Mouse (Mus musculus): ENCODE data around the gene Wdr66. TPM values are rescaled to one million over a fixed set of nuclear protein-coding genes. Genes with fewer than 3 reads are reported as not detected.
"Not testable (repeated sequence)": the region's sequence is repeated elsewhere in the genome, so short reads cannot be mapped to it uniquely, and the experiment has no call there.

Wdr66 gene
- 2.4 and 2.8 TPM in 2 replicates for total RNA-seq (2014; rRNA removed)
- polyA plus RNA-seq (2015; fragmentation: Nextera tagmentation; extraction: Ambion mirVana), result 0.69 and 1.4 TPM in 2 replicates

DNA sequence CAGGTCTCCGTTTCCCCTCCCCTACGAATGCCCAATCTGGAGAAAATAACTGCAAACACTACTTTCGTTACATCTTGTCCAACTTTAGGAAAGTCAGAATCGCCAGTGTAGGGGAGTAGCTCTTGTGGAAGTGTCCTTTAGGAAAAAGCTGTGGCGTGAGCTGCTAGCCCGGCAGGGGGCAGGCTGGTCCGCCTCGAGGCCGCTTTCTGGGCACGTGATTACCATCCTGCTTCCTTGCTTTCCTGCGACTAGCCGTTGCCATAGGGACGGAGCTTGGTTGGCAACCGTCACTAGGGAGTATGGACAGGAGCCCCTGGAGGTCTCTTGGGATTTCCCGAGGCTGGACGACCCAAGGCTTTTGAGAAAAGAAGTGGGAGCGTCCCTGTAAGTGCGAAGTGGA is at the start of gene Wdr66:
Gene Wdr66, plus strand, starts transcription at position 269 of the 400 bp plus-strand sequence.
- WGBS, result 1% methylated on average over 18 of the region's 18 CpGs

DNA sequence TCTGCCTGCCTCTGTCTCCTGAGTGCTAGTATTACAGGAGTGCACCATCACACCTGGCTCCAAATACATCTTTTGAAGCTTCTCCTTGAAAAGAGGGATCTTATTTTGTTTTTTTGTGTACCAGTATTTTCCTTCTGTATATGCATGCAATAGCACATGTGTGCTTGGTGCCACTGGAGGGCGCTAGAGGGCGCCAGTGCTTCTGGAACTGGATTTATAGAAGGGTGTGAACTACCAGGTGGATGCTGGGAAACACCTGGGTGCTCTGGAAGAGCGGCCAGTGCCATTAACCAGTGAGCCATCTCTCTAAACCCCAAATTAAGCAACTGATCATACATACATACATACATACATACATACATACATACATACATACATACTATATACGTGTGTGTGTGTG is 49.1 kb upstream of the Wdr66 start:
- not testable (repeated sequence) for H3K36me3 ChIP-seq (ENCODE audit: insufficient read depth, low read length); H3K4me3 ChIP-seq (ENCODE audit: low read length); H3K9me3 ChIP-seq (ENCODE audit: low read length); DNase-seq (ENCODE audit: low spot score); H3K27ac ChIP-seq; H3K9ac ChIP-seq (replicated peaks; ENCODE audit: low read length); H3K4me2 ChIP-seq (ENCODE audit: low read depth, low read length); H3K4me1 ChIP-seq (ENCODE audit: insufficient read depth, low read length); H3K27me3 ChIP-seq (ENCODE audit: insufficient read depth, low read length); ATAC-seq
- 41% methylated on average over 4 of the region's 4 CpGs for WGBS

More for the DNA sequence above, at the start of gene Wdr66:
- TF ChIP-seq CTCF (IDR thresholded peaks at IDR 0.05; ENCODE audit: low read depth), result peak; percentile 95
- Histone ChIP-seq H3K4me1 (ENCODE audit: insufficient read depth, low read length) (no peaks in the 10 kb centered on the region), H3K36me3 (ENCODE audit: insufficient read depth, low read length) (no peaks in the 10 kb centered on the region), H3K4me3 (ENCODE audit: low read length) (peak within 1 kb of the TSS; percentile 31), H3K27ac (no peak within 1 kb of the TSS), H3K9ac (replicated peaks; ENCODE audit: low read length) (no peak within 1 kb of the TSS), H3K4me2 (ENCODE audit: low read depth, low read length) (peak within 1 kb of the TSS; percentile 69), H3K27me3 (ENCODE audit: insufficient read depth, low read length) (no peaks in the 10 kb centered on the region), H3K9me3 (ENCODE audit: low read length) (no peaks in the 10 kb centered on the region)
- ATAC-seq (peak; percentile 94), DNase-seq (ENCODE audit: low spot score) (peak; percentile 97)

DNA sequence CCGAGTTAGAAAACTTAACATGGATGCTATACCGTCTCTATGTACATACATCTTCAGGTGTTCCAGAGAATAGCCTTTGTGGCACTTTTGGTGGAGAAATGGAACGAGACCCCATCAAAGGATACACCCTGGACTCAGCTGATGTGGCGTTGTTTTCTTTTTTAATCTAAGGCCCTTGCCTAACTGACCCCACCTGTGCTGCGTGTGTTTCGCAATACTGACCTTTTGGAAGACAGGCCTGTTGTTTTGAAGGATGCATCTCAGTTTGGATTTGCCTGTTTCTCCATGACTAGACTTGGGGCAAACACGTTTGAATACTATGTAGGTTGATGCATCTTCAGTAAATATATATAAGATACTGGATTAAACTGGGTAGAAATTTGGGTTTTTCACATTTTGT is 48.3 kb upstream of the Wdr66 start:
- not testable (repeated sequence) for H3K36me3 ChIP-seq (ENCODE audit: insufficient read depth, low read length); H3K9me3 ChIP-seq (ENCODE audit: low read length); DNase-seq (ENCODE audit: low spot score); H3K27ac ChIP-seq; H3K27me3 ChIP-seq (ENCODE audit: insufficient read depth, low read length); H3K4me2 ChIP-seq (ENCODE audit: low read depth, low read length); H3K9ac ChIP-seq (replicated peaks; ENCODE audit: low read length); H3K4me1 ChIP-seq (ENCODE audit: insufficient read depth, low read length); H3K4me3 ChIP-seq (ENCODE audit: low read length); ATAC-seq
- 92% methylated on average over 7 of the region's 7 CpGs for WGBS

DNA sequence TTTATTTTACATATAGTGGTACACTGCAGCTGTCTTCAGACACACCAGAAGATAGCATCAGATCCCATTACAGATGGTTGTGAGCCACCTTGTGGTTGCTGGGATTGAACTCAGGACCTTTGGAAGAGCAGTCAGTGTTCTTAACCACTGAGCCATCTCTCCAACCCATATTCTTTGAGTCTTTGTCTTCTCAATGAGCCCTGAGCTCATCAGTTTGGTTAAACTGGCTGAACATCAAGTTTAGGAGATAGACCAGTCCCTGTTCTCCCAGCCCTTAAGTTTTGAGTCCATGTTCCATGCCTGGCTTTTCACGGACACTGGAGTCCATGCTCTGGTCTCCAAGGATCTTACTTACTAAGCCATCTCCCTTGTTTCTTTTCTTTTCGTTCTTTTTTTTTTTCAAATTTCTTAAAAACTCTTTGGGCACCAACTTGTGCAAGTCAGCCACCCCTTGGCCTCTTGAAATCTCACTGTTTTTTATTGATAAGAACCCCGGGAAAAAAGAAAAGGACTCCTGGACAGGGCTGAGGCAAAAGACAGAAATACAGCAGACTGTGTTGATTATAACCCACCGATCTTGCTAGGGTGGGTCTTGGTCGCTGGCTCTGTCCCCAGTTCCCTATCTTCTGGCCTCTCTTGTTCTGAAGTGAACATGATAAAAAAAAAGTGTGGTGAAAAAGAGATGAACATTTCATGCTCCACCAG is 29.4 kb upstream of the Wdr66 start:
- not testable (repeated sequence) for H3K27me3 ChIP-seq (ENCODE audit: insufficient read depth, low read length); ATAC-seq; H3K9me3 ChIP-seq (ENCODE audit: low read length); H3K27ac ChIP-seq; H3K4me2 ChIP-seq (ENCODE audit: low read depth, low read length); H3K4me1 ChIP-seq (ENCODE audit: insufficient read depth, low read length); H3K4me3 ChIP-seq (ENCODE audit: low read length); DNase-seq (ENCODE audit: low spot score); H3K9ac ChIP-seq (replicated peaks; ENCODE audit: low read length); H3K36me3 ChIP-seq (ENCODE audit: insufficient read depth, low read length)
- 88% methylated on average over 3 of the region's 5 CpGs for WGBS

DNA sequence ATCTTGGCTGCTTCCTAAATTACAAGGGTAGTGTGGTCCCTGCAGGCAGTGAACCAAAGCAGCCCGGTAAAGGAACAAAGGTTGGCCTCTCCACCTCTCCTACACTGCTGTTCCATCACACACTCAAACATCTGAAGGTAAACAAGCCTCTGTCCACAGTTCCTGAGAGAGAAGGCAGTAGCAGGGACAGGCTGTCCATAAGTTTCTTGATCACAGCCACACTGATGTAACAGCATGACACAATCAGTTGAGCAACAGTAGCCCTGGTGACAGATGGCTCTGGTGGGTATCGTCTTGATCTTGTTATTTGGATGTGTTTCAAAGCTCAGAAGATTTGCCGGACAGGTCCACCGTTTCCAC is 28.9 kb upstream of the Wdr66 start:
- 59% methylated on average over 4 of the region's 4 CpGs for WGBS
- Histone ChIP-seq H3K9ac (replicated peaks; ENCODE audit: low read length) (no peak overlapping the region), H3K9me3 (ENCODE audit: low read length) (no peaks in the 10 kb centered on the region), H3K4me1 (ENCODE audit: insufficient read depth, low read length) (no peaks in the 10 kb centered on the region), H3K27ac (no peak overlapping the region), H3K4me2 (ENCODE audit: low read depth, low read length) (no peak overlapping the region), H3K4me3 (ENCODE audit: low read length) (no peak overlapping the region), H3K36me3 (ENCODE audit: insufficient read depth, low read length) (no peaks in the 10 kb centered on the region), H3K27me3 (ENCODE audit: insufficient read depth, low read length) (no peaks in the 10 kb centered on the region)
- ATAC-seq (0 out of 2 replicates have a peak, but pooled peaks have one; percentile 38), DNase-seq (ENCODE audit: low spot score) (peak; percentile 23)
- no peak for TF ChIP-seq CTCF (IDR thresholded peaks at IDR 0.05; ENCODE audit: low read depth)

DNA sequence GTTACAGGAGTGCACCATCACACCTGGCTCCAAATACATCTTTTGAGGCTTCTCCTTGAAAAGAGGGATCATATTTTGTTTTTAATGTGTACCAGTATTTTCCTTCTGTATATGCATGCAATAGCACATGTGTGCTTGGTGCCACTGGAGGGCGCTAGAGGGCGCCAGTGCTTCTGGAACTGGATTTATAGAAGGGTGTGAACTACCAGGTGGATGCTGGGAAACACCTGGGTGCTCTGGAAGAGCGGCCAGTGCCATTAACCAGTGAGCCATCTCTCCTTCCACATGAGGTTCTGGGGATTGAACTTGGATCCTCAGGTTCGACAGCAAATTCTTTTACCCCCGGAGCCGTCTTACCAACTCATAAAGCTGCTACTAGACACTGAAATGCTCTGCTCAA is 28.0 kb upstream of the Wdr66 start:
- not testable (repeated sequence) for H3K4me3 ChIP-seq (ENCODE audit: low read length); ATAC-seq; H3K27me3 ChIP-seq (ENCODE audit: insufficient read depth, low read length); H3K4me2 ChIP-seq (ENCODE audit: low read depth, low read length); DNase-seq (ENCODE audit: low spot score); H3K27ac ChIP-seq; H3K9me3 ChIP-seq (ENCODE audit: low read length); H3K9ac ChIP-seq (replicated peaks; ENCODE audit: low read length); H3K4me1 ChIP-seq (ENCODE audit: insufficient read depth, low read length); H3K36me3 ChIP-seq (ENCODE audit: insufficient read depth, low read length)
- WGBS, result 52% methylated on average over 6 of the region's 6 CpGs

DNA sequence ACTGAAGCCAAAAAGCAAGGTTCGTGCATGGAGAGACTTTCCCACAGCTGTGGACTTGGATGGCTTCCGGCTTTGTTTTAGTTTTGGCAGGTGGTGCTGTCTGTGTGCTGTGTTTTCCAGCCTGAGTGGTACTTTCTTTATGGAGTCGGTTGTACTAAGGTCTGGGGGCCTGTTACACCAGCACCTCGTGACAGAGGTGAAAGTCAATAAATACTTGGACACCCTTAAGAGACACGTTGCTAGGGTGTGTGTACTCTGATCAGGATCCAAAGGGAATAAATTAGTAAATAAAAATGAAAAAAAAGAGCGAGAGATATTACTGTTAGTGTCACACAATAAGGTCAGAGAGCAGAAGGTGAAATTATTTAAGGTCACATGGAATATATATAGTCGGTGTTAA is 25.1 kb upstream of the Wdr66 start:
- no peak overlapping the region for H3K9ac ChIP-seq (replicated peaks; ENCODE audit: low read length)
- DNase-seq (ENCODE audit: low spot score) (no peak), ATAC-seq (no peak)
- no peak overlapping the region for H3K4me3 ChIP-seq (ENCODE audit: low read length)
- no peak for TF ChIP-seq CTCF (IDR thresholded peaks at IDR 0.05; ENCODE audit: low read depth)
- H3K36me3 ChIP-seq (ENCODE audit: insufficient read depth, low read length), result no peaks in the 10 kb centered on the region
- 79% methylated on average over 7 of the region's 7 CpGs for WGBS
- H3K9me3 ChIP-seq (ENCODE audit: low read length), result no peaks in the 10 kb centered on the region
- H3K4me1 ChIP-seq (ENCODE audit: insufficient read depth, low read length), result 0 out of 2 replicates have a peak, but pooled peaks cover 4% of the 10 kb centered on the region
- H3K4me2 ChIP-seq (ENCODE audit: low read depth, low read length), result no peak overlapping the region
- H3K27ac ChIP-seq, result no peak overlapping the region
- no peaks in the 10 kb centered on the region for H3K27me3 ChIP-seq (ENCODE audit: insufficient read depth, low read length)
